Mouse (Mus musculus): ENCODE results near the gene Klrb1b.

- TF ChIP-seq POLR2A (IDR thresholded peaks at IDR 0.05; ENCODE audit: borderline replicate concordance, extremely low read depth, low read depth, low read length) (peak; percentile 85; the same call in 1 of the 2 replicates), CTCF (IDR thresholded peaks at IDR 0.05; ENCODE audit: insufficient read depth, low read length) (peak; percentile 93)
Measured at GRCm38 (mm10) chr6:128839266-128839771, 13.2 kb upstream of the Klrb1b start.

All from lung, adult 2 months (tissue).